Mouse (Mus musculus) cortical plate, adult 2 months (tissue): ENCODE results near the gene Ago3. TPM values are rescaled to one million over a fixed set of nuclear protein-coding genes. Genes with fewer than 3 reads are reported as not detected.

Experiments
- H3K27ac ChIP-seq: fragments of 200-500 bp; 2 replicates; pipeline ENCODE4 v1.5.1; 2012; ENCODE audit warnings: low read length, control low read depth, inconsistent platforms; ENCODE audit not compliant: insufficient read depth
- H3K4me1 ChIP-seq: fragments of 200-500 bp; 2 replicates; pipeline ENCODE4 v1.6.1; 2011; ENCODE audit warnings: low read length; ENCODE audit not compliant: control insufficient read depth, insufficient read depth
- H3K4me3 ChIP-seq: fragments of 200-500 bp; 2 replicates; pipeline ENCODE4 v1.5.1; 2011; ENCODE audit warnings: mild to moderate bottlenecking, low read length, control low read depth; ENCODE audit not compliant: insufficient read depth
- CTCF ChIP-seq: fragments of 200-500 bp; IDR thresholded peaks from 2 replicates; pipeline ENCODE4 v1.5.1; 2011; ENCODE audit warnings: mild to moderate bottlenecking, control low read depth, low read length; ENCODE audit not compliant: insufficient read depth; ENCODE audit errors: extremely low read depth
- POLR2A ChIP-seq: fragments of 200-500 bp; IDR thresholded peaks from 2 replicates; pipeline ENCODE4 v1.6.1; 2011; ENCODE audit warnings: mild to moderate bottlenecking, low read length, control low read depth; ENCODE audit not compliant: insufficient read depth; ENCODE audit errors: extremely low read depth
- polyA plus RNA-seq: library from polyadenylated mRNA; depleted of rRNA; stranded (reverse); fragments of >200 nt; gene quantifications from 2 replicates; pipeline ENCODE4 v1.2.3, GENCODE M21; 2012; rRNA removed

Ago3 gene
- polyA plus RNA-seq, 1 experiment: 11.3 TPM

DNA sequence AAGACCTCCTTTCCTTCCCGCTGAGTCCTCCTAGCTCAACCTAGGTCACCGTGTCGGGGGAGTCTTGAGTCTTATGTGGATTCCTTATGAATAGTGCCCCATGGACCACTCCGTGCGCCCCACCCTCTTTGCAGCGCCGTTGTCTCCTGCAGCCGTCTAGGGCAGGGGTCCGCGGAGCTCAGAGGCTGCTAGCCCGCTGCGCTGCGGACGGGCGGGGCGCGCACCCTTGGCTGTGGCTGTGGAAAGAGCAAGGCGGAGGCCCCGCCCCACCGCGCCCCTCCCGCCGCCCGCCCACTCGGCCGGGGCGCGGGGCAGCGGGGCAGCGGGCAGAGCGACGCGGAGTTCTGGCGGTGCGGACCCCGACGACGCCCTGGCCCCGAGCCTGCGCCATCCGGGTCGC, 142.9 kb downstream of the Ago3 start, which contains the start of gene Col8a2:
Col8a2 (plus strand) TSS at position 302 of the 400 bp plus-strand sequence.
- Histone ChIP-seq H3K4me1 (no peaks in the 10 kb centered on the region), H3K27ac (no peak within 1 kb of the TSS), H3K4me3 (no peak within 1 kb of the TSS)
- TF ChIP-seq CTCF: no peak
- no peak for TF ChIP-seq POLR2A

DNA sequence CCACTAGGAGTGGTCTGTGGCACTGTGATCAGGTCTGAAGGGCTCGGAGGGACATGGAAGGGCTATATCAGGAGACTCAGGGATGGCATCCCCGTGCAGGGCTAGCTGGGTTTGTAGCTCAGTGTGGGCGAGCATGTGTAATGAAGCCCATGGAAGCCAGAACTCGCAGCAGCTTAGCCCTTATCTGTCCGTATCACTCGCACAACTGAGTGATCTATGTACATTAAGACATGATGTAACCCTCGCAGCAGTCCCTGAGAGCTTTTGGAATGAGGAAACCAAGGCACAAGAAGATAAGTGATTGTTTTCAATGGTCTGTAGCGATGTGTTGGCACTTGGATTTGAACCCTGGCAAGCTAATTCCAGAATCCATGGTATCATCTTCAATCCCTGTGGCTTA, 145.8 kb downstream of the Ago3 start:
- no peak overlapping the region for H3K27ac ChIP-seq
- TF ChIP-seq POLR2A (no peak), CTCF (no peak)
- H3K4me3 ChIP-seq: no peak overlapping the region
- no peaks in the 10 kb centered on the region for H3K4me1 ChIP-seq

DNA sequence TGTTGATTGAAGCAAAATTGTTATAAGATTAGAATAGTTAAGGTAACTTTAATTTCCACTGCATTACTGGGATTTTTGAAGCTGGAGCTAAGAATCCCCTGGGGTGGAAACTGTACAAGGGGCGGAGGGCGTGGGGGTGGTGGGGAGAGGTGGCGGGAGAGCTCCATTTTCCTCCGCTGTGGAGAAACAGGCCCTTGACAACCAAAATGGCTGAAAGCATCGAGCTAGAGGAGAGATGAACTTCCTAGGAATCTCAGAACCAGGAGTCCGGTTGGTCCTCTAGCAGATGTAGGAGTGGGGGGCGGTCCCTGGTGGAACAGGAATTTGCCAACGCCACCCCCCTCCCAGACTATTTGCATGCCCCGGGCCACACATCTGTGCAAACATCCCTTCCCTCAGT, 147.7 kb downstream of the Ago3 start:
- TF ChIP-seq CTCF: no peak
- TF ChIP-seq POLR2A: no peak
- H3K27ac ChIP-seq: no peak overlapping the region
- H3K4me3 ChIP-seq: no peak overlapping the region
- no peaks in the 10 kb centered on the region for H3K4me1 ChIP-seq

Other genes starting within 250 kb of the Ago3 start
- 86.1 and 98.1 TPM in 2 replicates for gene Thrap3, start 226.8 kb downstream of the Ago3 start, polyA plus RNA-seq
- gene Map7d1, start 173.2 kb downstream of the Ago3 start, polyA plus RNA-seq: 206 and 215 TPM in 2 replicates
- gene Trappc3, start 167.2 kb downstream of the Ago3 start, polyA plus RNA-seq: 111 and 117 TPM in 2 replicates
- gene Col8a2, start 142.8 kb downstream of the Ago3 start, polyA plus RNA-seq: 0.36 and 0.52 TPM in 2 replicates
- 37.7 and 40.3 TPM in 2 replicates for gene Adprhl2, start 107.9 kb downstream of the Ago3 start, polyA plus RNA-seq
- 3.8 and 5.7 TPM in 2 replicates for gene Tekt2, start 103.9 kb downstream of the Ago3 start, polyA plus RNA-seq
- 28.0 and 31.8 TPM in 2 replicates for gene Ago1, start 39.0 kb upstream of the Ago3 start, polyA plus RNA-seq
- 5.6 and 6.5 TPM in 2 replicates for gene Ago4, start 103.9 kb upstream of the Ago3 start, polyA plus RNA-seq
- 0.62 and 0.77 TPM in 2 replicates for gene Clspn, start 127.4 kb upstream of the Ago3 start, polyA plus RNA-seq
- gene 5730409E04Rik, start 180.3 kb upstream of the Ago3 start, polyA plus RNA-seq: 63.3 and 63.5 TPM in 2 replicates
- gene Psmb2, start 248.1 kb upstream of the Ago3 start, polyA plus RNA-seq: 154 and 166 TPM in 2 replicates